Mouse (Mus musculus) spleen, embryonic (tissue): ENCODE measurements at regions not wholly inside any gene's neighbourhood (a gene's known extent, or its start where the extent isn't known, plus 50 kb on each side); places are given as distances from the start of the nearest gene placed in this dataset.

Experiments used
- CTCF ChIA-PET: fragments of 350-600 bp; sonication (Branson Sonifier 250); formaldehyde crosslinking; loops from one replicate; lab custom pipeline; 2022; lab: Charles Lee

DNA sequence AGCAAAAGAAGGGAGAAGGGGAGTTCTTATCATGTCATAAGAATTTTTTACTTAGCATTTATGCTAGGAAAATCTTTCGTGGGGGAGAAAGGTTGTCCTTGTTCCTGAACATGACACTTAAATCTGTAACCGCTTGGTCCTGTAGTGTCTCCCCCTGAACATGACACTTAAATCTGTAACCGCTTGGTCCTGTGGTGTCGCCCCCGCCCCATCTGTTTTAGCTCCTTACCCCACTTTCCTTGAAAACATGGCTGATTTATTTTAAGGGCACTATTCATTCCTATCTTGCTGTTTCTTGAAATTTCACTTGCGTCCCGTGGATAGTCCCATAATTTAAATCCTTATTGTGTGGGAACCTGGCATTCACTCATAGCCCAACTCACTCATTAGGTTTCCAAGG lies 82.2 kb downstream of the Rap2a start:
- CTCF ChIA-PET = no interaction called here

DNA sequence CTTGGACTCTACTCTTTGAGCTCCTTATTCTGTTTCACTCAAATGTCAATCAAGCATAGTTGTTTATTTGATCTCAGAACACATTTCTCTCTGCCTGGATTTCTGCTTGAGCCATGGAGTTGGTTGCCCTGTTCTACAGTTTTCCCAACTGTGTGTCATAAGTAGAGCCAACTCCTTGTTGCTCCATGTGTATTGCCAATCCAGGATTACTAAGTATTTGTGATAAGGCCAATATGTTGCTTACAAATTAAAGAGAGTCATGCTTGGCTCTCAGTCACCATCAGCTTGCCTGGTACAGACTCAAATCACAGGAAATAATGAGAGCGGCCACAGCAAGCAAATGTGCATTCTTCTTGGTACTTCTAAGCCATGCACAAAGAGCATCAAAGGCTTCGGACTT lies 82.7 kb downstream of the Rap2a start:
- CTCF ChIA-PET = no interaction called here

DNA sequence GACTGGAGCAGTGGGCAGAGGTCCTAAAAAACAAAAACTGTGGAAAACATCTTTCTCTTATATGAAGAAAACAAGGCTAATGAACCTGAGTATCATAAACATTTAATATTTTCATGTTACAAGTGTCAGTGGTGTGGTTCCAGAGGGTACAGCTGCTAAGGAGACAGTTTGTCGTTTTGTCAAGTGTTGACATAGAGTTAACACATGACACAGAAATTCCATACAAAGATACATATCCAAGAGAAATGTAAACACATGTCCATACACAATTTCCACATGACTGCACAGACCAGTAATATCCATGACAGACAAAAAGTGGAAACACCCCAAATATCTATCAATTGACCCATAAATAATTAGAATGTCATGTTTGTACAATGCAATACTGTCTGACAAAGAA lies 88.7 kb downstream of the Rap2a start:
- CTCF ChIA-PET = no interaction called here

DNA sequence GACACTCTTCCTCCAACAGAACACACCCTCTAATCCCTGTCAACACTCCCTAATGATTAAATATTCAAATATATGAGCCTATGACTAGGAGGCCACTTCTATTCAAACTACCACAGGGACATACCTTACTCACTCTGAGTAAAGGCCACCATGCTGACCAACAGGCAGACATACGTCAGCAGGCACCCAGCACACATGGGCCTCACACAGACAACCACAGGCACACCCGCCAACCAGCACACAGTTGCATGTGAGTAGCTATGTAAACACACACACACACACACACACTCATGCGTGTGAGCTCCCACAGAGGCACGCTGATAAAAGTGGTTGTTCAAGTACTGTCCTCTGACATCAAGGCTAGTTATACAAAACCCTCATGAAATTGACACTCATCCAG lies 89.8 kb downstream of the Rap2a start:
- CTCF ChIA-PET = no interaction called here

DNA sequence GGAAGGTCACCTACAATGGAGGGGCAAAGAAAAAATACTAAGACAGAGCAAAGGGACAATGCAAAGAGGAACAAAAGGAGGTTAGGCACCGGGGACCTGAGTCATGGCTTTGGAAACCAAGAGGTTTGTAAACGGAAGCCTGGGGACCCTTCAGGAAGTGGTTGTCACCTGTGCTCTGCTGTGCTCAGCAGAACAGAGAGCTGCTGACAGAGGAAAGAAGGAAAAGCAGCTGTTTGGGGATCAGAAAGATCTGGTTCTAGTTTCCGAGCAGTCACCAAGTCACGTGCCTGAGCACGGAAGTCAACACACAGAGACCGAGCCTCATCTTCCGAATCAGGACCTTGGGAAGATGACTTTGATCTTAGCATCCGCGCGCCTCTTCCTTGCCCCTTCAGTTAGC lies 94.0 kb downstream of the Rap2a start:
- CTCF ChIA-PET = no interaction called here

DNA sequence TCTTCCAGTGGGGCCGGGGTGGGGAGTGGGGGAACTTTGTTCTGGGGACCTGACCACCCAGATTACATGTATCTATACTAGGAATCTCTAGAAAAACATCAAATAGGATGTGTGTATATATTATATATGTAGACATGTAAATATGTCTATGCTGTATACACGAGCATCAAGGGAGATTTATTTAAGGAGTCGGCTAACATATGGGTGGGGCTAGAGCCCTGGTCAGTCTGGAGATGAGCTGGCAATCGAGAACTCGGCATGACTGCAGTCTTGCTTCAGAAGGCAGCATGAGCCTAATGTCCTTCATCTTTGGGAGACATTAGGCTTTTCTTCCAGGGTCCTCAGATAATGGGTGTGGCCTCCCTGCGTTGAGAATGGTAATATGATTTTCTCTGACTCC lies 97.0 kb downstream of the Rap2a start:
- CTCF ChIA-PET = no interaction called here

DNA sequence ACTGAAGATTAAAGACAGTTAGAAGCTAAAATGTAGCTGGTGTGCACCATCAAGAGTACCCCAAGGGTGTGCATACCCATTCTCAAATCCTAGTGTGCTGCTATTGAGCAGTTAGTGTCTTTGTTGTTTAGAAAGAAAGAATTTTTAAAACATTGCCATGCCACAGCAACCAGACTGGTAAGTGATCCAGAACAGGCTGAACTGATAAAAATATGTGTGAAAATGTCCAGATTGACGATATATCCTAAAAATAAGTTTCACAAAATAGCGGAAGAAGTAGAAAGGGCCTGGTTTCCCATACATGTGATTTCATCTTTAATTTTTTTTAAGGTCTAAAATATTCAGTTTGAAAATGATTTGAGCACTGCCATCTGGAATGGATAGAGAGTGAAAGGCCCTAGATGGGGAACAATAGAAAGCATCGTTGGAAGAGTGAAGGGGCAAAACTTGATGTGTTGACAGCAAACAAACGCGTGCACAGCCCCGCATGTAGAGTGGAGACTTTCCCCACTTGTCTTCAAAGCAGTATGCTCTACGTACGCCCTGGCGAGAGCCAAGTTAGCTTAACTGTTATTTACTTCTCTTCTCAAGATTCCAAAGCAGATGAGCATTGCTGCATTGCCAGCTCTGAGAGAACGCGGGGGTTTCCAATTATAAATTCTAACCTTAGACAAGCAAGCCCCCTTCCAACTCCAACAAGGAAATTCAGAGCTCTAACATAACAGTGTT lies 100.3 kb downstream of the Rap2a start:
- CTCF ChIA-PET = no interaction called here

DNA sequence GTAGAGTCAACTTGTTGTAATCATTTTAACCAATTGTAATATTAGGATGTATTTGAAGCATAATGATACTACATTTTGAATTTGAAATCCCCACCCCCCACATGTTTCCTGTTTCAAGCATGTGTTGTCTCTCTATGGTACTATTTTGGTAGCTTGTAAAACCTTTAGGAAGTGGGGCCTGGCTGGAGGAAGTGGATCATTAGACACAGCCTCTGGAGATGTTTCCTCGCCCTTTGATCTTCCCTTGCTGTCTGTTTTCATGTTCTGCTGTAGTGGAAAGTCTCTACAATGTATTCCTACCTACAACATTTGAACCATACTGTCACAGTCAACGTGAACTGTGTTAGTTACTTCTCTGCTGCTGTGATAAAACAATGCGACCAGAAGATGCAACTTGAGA lies 105.6 kb downstream of the Rap2a start:
- CTCF ChIA-PET = no interaction called here

DNA sequence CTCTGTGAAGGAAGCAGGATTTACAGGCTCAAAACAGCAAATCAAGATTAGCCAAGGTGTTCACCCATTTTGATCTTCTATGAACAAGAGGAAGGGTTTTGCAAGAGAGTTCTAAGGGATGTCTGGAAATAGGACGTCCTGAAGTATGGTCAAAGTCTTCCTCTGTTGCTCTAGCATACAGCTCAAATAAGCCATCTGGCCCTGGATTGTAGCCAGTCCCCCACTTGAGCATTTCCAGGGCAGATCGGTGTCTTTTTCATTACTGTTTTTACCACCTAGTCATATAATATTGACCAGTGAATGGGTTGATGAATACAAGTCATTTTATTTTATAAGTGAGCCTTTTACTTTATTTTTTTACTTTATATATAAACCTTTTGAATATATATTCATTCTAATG lies 113.9 kb downstream of the Rap2a start:
- CTCF ChIA-PET = no interaction called here

DNA sequence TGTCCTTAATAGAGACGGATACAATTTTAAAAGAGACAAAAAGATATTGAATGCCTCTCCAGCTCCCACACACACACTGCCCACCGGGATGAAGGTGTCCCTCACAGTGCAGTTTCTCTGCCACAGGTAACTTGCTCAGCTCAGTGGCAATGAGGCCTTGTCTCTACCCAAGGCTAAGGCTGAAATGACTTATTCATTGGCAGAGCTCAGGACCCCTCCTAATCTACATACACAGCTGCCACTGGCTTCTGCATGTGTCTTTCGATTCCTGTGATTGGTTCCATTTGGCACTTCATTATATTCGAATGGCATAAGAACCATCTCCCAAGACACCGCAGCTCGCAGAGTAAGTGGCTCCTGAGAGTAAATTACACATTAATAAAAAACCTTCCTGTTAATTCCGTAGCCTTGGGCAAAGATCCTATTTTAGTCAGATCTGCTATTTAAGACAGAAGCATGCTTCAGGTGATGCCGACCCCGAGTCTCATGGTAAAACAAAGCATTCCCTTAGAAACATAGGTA lies 122.2 kb downstream of the Rap2a start:
- CTCF ChIA-PET = no interaction called here

DNA sequence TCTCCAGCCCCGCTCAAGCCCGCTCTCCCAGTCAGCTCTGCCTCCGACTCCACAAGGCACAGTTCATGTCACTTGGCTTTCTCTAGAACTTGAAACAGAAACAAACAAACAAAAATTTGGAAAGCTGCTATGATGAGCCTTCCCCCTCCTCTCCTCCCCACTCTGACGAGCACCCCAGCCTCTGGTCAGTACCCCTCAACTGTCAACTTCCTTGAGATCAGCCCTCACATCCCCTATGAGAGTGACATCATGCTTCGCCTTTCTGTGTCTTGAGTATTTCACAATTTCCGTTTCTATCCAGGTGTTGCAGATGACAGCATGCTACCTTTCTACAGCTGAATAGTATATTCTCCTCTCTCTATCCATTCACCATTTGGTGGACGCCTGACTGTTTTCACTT lies 123.3 kb downstream of the Rap2a start:
- CTCF ChIA-PET = no interaction called here

DNA sequence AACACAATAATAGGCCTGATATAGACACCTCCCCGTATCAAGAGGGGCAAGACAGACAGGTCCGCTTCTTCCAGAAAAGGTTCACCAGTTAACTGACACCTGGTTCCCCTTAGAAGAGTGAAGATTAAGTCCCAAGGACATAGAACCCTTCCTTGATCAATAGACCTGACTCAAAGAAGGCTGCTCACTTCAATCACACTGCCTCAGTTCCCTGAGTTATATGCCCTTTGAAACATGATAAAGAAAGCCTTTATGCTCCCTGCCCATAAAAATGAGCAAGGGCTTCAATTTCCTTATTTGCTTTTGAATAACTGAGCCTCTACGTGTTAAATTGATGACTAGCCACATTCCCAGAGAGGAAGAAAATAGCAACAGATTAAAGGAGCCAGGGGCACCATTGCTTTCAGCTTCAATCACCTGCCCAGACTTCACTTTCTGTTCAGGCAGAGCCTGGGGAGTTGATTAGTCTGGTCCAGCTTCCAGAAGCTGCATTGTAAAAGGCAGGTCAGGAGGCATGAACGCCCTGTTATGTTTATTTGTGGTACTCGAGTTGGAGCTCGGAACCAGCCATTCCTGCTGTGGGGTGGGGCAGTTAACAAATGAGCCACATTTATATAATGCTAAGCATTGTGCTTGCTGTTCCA lies 125.7 kb downstream of the Rap2a start:
- CTCF ChIA-PET = no interaction called here

DNA sequence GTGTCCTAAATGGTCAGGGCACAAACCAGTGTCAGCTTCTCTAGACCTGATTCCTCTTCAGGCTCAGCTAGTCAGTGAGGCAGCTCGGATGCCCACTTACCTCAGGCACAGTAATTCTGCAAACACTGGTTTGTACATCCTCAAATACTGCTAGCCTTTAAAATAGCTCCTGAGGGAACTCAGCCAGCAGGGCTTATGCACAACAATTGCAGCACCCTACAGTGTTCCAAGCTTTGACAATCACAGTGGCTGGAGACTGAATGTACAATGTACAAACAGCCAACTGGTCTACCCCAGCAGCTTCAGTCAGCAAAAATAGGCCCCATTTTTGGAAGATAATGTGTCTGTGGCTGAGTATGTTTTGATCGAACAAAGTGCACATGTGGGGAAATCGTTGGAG lies 129.6 kb downstream of the Rap2a start:
- CTCF ChIA-PET = no interaction called here

DNA sequence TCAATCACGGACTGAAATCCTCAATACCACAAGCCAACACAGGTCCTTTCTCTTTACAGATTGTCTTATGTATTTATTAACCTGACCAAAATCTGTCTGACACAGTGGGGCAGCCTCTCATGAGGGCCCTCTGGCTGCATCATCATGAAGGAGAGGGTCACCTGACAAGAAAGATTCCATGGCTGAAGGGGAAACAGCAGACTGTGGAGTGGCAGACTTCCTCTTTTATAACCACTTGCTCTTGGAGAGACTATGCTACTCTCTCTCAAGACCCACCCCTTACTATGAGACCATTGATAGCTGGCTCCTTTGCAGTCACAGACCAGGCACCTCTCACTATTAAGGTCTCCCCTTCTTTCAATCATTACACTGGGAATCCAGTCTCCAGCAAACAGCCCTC lies 133.1 kb downstream of the Rap2a start:
- CTCF ChIA-PET = no interaction called here

DNA sequence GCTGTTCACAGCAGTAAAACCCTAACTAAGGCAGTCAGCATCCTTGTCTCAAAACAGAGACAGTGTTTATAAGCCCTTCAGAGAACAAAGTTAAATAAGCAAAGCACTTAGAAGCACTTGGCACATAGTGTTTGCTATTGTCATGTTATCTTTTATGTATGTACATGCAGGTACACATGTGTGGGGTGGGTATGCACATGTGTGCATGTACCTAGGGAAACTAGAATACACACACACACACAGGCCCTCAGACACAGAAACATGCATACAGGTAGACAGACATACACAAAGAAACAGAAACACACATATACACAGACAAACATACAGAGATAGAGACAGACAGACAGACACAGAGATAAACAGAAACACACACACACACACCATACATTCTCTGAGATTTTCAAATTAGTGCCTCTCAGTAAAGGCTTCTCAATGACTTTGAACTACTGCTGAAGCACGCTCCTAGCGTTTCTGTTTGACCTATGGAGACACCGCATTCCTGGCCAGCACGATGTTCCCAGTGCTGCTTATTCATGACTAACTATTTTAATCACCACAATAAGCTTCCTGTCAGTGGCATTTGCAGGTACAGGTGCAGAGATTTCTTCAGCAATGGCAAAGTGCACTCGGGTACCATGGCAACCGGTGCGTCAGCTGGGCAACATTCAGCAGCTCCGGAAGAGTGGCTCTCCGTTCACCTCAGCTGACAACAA lies 148.1 kb downstream of the Rap2a start:
- CTCF ChIA-PET = no interaction called here

DNA sequence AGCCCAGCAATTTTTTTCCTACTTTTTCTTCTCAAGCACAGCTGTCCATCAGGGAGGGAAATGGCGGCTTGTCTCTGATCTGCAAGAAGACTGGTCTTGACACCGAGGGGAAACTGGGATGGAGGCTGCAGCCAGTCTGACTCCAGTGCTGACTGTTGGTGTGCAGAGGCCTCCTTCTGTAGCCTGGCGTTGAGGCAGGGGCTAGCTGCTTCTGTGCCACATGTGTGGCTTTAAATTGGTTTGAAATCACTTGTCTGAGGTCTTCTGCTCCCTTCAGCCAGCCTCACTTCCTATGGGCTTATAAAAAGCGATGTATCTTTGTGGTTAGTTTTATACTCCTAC lies 148.7 kb downstream of the Rap2a start:
- CTCF ChIA-PET = no interaction called here

DNA sequence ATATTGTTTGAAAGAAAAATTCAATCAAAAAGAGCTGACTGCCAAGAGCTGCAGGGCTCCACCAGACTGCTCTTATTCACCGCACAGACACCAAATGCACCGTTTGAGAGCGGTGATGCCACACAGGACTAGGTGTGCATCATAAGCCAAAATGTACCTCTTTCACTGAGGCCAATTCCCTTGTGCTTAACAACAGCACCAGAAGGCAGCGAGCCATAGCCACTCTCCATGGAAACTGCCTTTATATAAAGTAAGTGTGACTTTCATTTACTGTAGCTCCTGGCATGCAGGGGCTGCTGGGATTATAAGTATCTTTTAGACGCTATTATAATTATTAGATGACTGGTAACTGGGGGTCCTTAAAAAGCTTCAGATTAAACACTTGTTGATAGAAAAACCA lies 154.5 kb downstream of the Rap2a start:
- CTCF ChIA-PET = no interaction called here

DNA sequence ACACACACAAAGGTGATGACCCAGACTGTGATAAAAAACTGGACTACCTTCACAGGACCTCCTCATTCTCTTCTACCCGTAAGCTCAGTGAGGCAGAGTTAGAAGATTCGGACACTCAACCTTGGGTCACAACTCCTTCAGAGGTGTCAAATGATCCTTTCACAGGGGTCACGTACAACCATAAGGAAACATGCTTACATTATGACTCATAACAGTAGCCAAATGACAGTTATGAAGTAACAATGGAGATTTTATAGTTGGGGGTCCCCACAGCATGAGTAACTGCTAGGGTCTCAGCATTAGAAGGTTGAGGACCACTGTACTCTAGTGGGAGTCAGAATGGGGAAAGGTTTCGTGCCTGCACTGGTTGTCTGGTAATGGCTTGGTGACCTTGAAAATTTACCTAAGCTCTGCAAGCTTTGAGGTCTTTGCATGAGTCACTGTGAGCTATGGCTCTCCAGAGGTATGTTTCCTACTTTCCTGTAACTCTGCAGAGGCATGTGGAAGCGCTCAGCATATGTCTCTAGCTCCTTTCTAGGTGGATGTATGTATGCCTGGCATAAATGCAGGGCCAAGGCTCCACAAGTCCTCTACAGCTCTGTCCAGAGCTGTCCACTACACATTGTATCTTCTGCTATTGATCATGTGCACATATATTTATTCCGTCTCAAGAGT lies 158.6 kb downstream of the Rap2a start:
- CTCF ChIA-PET = interaction anchor here (0.6 kb wide), 1 partner anchor 578 kb away, joined by 3 read pairs; no protein-coding TSS in a partner anchor

DNA sequence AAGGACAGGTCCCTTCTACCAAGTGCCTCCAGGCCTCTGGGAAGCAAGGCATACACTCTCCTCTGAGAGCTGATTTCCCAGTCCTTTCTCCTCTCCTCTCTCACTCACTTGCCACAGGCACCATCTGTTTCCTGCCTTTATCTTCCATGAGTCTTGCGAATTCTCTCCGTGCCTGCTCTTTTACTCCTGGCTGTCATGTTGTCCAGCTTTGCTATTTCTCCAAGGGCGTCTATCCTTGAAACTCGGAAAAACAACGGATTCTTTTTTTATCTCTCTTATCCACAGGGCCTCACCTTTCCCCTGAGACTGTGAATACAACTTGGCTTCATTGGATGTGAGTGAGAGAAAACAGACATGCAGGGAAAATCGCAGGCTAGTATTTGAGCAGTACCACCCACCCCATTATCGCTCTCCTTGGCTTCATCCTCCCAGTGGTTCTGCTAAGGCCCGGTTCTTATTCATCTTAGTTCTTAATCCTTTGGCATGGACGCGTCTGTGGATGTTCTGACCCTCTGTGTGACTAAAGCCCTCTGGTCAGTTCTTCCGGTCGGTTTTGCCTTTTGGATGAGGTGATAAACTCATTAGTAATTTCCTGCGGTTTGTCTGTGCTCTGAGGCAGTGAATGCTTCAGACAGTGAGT lies 159.4 kb downstream of the Rap2a start:
- CTCF ChIA-PET = no interaction called here

DNA sequence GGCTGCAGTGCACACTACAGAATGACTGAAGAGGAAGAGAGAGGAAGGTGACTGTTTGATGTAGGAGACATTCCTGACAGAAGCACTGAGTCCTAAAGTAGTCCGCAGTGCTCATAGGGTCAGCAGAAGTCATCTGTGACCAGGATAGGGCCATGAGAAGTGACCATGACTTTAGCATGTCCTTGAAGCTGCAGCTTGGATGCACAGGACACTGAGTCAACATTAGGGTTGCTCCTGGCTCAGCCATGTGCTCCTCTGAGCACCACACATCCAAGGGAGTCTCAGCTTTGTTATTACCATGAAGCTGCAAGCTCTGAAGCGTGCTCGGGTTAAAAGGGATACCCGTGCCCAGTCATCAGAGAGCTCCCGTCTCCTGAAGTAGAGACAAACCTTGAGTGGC lies 164.3 kb downstream of the Rap2a start:
- CTCF ChIA-PET = no interaction called here

DNA sequence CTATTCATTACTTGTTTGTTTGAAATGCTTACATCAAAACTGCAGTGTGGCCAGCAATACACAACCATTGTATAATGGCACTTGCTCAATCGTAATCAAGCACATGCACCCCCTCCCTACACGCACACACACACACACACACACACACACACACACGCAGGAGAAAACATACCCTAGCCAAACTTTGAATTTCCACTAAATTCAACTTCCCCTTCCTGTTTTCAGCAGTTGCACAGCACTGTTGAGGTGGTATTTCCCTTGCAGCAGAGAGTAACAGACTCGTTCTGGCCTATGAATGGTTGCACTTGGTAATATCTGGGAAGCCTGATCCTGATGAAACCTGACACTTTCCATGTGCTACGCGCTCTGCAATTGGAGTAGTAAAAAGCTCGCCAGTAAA lies 173.8 kb downstream of the Rap2a start:
- CTCF ChIA-PET = no interaction called here

DNA sequence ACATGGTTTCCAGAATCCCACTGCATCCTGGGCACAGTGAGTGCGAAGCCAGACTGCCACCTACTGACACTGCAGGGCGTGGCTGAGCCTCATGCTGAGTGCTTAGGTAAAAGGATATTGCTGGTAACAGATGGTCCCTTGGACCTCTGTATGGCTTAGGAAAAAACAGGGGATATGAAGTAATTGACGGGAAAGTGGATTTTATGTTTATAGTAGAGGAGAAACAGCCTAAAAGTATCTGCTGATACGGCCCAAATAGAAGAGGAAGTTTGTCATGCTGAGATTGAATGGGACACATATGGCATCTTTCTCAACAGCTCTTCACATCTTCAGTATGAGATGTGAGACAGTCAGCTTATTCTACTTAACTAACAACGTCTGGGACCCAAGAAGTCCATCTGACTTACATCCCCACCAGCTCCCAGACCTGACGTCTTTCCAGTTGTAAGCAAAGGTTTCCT lies 182.1 kb downstream of the Rap2a start:
- CTCF ChIA-PET = no interaction called here
